Mouse (Mus musculus): ENCODE data around the gene Spata25. TPM values are rescaled to one million over a fixed set of nuclear protein-coding genes. Genes with fewer than 3 reads are reported as not detected.

Spata25 gene
- polyA plus RNA-seq, 1 experiment from 2014 or later, result not detected

DNA sequence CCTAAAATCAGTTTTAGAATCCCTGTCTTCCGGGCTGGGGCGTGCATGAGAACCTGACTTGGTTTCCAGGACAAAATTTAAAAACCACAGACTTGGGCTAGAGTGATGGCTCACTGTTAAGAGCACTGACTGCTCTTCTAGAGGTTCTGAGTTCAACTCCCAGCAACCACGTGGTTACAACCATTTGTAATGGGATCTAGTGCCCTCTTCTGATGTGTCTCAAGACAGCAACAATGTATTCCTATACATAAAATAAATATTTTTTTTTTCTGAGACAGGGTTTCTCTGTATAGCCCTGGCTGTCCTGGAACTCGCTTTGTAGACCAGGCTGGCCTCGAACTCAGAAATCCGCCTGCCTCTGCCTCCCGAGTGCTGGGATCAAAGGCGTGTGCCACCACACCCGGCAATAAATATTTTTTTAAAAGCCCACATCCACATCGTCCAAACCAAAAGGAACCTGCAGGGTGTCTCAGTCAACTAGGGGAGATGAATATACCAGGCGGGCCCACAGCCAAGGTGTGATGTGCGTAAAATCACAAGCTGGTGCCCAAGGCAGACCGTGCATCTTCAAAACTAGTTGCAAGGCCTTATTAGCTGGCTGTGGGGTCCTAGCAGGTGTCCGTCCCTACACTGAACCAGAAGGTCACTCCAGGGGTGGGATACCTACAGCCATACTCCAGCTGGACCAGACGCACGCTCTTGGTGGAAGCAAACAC lies 3.9 kb upstream of the Spata25 start:
- Histone ChIP-seq H3K4me2 (peak overlapping the region; percentile 98), H3K27ac (ENCODE audit: low read depth) (peak overlapping the region; percentile 95), H3K9ac (peak overlapping the region; percentile 72; the same call in 1 of the 2 replicates), H3K27me3 (ENCODE audit: insufficient read depth, low read length) (no peaks in the 10 kb centered on the region), H3K9me3 (ENCODE audit: low read depth, low read length) (no peaks in the 10 kb centered on the region), H3K4me3 (ENCODE audit: low read depth, low read length) (peak overlapping the region; percentile 73), H3K4me1 (ENCODE audit: insufficient read depth) (0 out of 2 replicates have a peak, but pooled peaks cover 2% of the 10 kb centered on the region), H3K36me3 (ENCODE audit: insufficient read depth) (peaks cover 36% of the 10 kb centered on the region)
- TF ChIP-seq CTCF (IDR thresholded peaks at IDR 0.05; ENCODE audit: low read depth), result no peak; the same call in 1 of the 2 replicates
- 57% methylated on average over 16 of the region's 16 CpGs for WGBS
- ATAC-seq (ENCODE audit: insufficient read depth) (no peak), DNase-seq (no peak)

DNA sequence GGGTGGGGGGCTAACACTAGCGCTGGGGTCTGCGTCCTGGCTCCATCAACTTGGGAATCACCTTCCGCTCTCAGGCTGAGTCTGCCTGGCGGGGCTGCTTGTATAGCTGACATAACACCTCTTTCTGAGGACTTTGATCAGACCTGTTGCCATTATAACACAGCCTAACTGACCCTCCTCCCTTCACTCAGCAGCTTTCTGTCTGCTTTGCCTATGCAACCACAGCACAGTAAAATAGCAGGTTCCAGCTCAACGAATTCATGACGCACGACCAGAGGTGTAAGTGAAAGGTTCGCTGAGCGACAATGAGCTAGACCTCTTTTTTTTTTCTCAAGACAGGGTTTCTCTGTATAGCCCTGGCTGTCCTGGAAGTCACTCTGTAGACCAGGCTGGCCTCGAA lies 2.7 kb upstream of the Spata25 start:
- 81% methylated on average over 10 of the region's 10 CpGs for WGBS
- no peaks in the 10 kb centered on the region for H3K9me3 ChIP-seq (ENCODE audit: low read depth, low read length)
- DNase-seq (no peak), ATAC-seq (ENCODE audit: insufficient read depth) (no peak)
- no peak overlapping the region for H3K9ac ChIP-seq
- no peaks in the 10 kb centered on the region for H3K27me3 ChIP-seq (ENCODE audit: insufficient read depth, low read length)
- H3K4me1 ChIP-seq (ENCODE audit: insufficient read depth), result 0 out of 2 replicates have a peak, but pooled peaks cover 2% of the 10 kb centered on the region
- peaks cover 37% of the 10 kb centered on the region for H3K36me3 ChIP-seq (ENCODE audit: insufficient read depth)
- H3K4me3 ChIP-seq (ENCODE audit: low read depth, low read length), result no peak overlapping the region
- no peak overlapping the region for H3K4me2 ChIP-seq
- TF ChIP-seq CTCF (IDR thresholded peaks at IDR 0.05; ENCODE audit: low read depth), result no peak
- no peak overlapping the region for H3K27ac ChIP-seq (ENCODE audit: low read depth)

DNA sequence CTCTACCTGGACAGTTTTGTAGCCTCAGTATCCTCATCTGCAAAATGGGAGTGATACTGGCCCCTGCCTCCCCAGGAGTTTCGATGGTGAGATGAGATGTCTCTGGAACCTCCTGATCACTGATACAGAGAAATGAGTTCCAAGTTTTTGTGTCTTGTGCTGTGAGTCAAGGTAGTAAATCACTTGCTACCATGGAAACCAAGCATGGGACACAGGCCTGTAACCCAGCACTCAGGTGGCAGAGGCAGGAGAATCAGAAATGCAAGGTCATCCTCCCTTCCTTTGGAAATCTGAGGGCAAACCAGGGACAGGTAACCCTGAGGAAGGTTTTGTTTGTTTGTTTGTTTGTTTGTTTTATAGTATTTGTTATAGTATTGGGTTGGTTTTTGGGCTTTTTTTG lies 753 bp upstream of the Spata25 start:
- Histone ChIP-seq H3K4me1 (ENCODE audit: insufficient read depth) (0 out of 2 replicates have a peak, but pooled peaks cover 2% of the 10 kb centered on the region), H3K9me3 (ENCODE audit: low read depth, low read length) (no peaks in the 10 kb centered on the region), H3K27me3 (ENCODE audit: insufficient read depth, low read length) (no peaks in the 10 kb centered on the region), H3K4me3 (ENCODE audit: low read depth, low read length) (no peak overlapping the region), H3K36me3 (ENCODE audit: insufficient read depth) (peaks cover 48% of the 10 kb centered on the region), H3K9ac (no peak overlapping the region), H3K4me2 (no peak overlapping the region), H3K27ac (ENCODE audit: low read depth) (no peak overlapping the region)
- 86% methylated on average over 1 of the region's 1 CpGs for WGBS
- no peak for TF ChIP-seq CTCF (IDR thresholded peaks at IDR 0.05; ENCODE audit: low read depth)
- ATAC-seq (ENCODE audit: insufficient read depth) (no peak), DNase-seq (no peak)

DNA sequence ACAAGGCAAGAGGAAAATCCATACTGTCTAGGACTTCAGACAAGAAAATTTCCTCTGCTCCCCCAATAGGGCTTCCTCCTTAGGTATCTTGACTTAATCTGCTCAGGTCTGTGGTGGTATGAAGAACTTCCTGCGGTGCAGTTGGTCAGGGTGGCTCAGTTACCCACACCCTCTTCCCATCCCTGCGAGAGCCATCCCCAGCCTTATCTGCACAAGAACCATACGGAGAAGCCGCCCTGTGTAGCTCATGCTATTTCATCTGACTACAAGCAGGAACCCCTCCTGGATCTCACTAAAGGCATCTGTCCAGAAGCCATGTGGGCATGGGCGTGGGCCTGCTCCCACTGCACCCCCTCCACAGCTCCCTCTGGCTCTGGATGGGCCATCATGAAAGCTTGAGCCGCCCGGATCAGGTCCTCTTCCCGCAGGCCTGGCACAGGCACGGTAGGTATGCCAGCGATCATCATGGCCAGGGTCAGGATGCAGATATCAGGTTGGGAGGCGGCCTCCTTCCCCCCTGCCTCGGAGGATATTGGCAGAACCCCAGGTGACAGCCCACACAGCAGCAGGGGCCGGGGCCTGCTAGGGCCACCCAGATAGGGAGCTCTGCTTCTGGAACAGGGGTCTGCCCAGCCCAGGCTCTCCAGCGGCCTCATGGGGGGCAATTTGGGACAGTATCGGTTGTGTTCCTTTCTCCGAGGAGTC lies 1.0 kb downstream of the Spata25 start:
- no peaks in the 10 kb centered on the region for H3K9me3 ChIP-seq (ENCODE audit: low read depth, low read length)
- 0 out of 2 replicates have a peak, but pooled peaks cover under 1% of the 10 kb centered on the region for H3K4me1 ChIP-seq (ENCODE audit: insufficient read depth)
- DNase-seq (no peak), ATAC-seq (ENCODE audit: insufficient read depth) (no peak)
- WGBS, result 88% methylated on average over 16 of the region's 16 CpGs
- H3K4me2 ChIP-seq, result no peak overlapping the region
- no peak overlapping the region for H3K4me3 ChIP-seq (ENCODE audit: low read depth, low read length)
- no peak overlapping the region for H3K27ac ChIP-seq (ENCODE audit: low read depth)
- H3K36me3 ChIP-seq (ENCODE audit: insufficient read depth), result peaks cover 48% of the 10 kb centered on the region
- TF ChIP-seq CTCF (IDR thresholded peaks at IDR 0.05; ENCODE audit: low read depth), result no peak
- H3K9ac ChIP-seq, result no peak overlapping the region
- H3K27me3 ChIP-seq (ENCODE audit: insufficient read depth, low read length), result no peaks in the 10 kb centered on the region

DNA sequence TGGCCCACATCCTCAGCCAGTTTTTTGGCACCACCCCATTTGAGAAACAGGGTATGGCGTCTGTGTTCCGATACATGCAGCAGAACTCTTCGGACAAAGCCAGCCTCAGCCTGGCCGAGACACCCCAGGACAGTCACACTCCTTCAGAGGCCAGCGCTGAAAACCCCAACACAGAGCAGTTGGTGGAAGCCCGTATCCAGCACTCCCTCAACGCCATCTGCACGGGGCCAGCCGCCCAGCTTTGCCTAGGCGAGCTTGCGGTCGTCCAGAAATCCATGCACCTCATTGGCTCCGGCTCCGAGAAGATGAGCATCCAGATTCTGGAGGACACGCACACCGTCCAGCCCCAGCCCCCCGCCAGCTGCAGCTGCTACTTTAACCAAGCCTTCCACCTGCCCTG lies 2.8 kb downstream of the Spata25 start:
- Histone ChIP-seq H3K27me3 (ENCODE audit: insufficient read depth, low read length) (no peaks in the 10 kb centered on the region), H3K4me1 (ENCODE audit: insufficient read depth) (no peaks in the 10 kb centered on the region), H3K4me3 (ENCODE audit: low read depth, low read length) (no peak overlapping the region), H3K9me3 (ENCODE audit: low read depth, low read length) (no peaks in the 10 kb centered on the region), H3K27ac (ENCODE audit: low read depth) (no peak overlapping the region), H3K4me2 (no peak overlapping the region), H3K36me3 (ENCODE audit: insufficient read depth) (peaks cover 48% of the 10 kb centered on the region), H3K9ac (no peak overlapping the region)
- WGBS, result 93% methylated on average over 17 of the region's 17 CpGs
- no peak for TF ChIP-seq CTCF (IDR thresholded peaks at IDR 0.05; ENCODE audit: low read depth)
- DNase-seq (no peak), ATAC-seq (ENCODE audit: insufficient read depth) (no peak)

DNA sequence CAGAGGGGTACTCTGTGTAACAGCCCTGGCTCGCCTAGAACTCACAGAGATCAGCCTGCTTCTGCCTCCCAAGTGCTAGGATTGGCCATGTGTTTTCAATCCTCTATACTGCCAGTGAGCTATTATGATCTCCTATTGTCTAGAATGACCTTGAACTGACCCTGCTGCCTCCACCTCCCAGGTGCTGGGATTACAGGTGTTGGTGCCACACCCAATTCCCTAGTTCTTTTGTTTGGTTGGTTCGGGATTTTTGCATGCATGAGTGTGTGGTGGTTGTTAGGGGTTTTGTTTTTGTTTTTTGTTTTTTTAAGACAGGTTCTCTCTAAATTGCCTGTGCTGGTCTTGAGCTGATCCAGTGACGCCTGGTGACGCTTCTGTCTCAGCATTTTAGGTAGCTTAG lies 4.4 kb downstream of the Spata25 start:
- Histone ChIP-seq H3K27ac (ENCODE audit: low read depth) (no peak overlapping the region), H3K36me3 (ENCODE audit: insufficient read depth) (peaks cover 46% of the 10 kb centered on the region), H3K9ac (no peak overlapping the region), H3K4me2 (peak overlapping the region; percentile 72), H3K4me1 (ENCODE audit: insufficient read depth) (no peaks in the 10 kb centered on the region), H3K27me3 (ENCODE audit: insufficient read depth, low read length) (no peaks in the 10 kb centered on the region), H3K9me3 (ENCODE audit: low read depth, low read length) (no peaks in the 10 kb centered on the region), H3K4me3 (ENCODE audit: low read depth, low read length) (peak overlapping the region; percentile 80; the same call in 1 of the 2 replicates)
- ATAC-seq (ENCODE audit: insufficient read depth) (no peak), DNase-seq (no peak)
- TF ChIP-seq CTCF (IDR thresholded peaks at IDR 0.05; ENCODE audit: low read depth), result no peak
- 92% methylated on average over 4 of the region's 4 CpGs for WGBS

DNA sequence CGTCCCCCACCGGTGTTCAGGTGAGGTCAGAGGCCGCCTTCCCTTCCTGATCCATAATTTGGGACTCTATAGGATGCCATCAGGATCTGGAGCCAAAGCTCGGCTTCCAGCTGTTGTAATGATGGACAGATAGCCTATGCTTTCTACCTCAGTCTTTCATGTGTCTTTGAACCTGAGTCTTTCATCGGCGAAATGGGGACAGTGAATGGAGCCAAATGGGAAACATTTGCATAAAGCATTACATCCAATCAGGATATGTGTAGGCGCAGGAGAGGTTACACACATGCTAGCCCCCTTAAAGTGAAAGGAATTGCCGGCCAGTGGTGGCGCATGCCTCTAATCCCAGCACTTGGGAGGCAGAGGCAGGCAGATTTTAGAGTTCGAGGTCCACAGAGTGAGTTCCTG lies 5.2 kb downstream of the Spata25 start:
- H3K9ac ChIP-seq, result peak overlapping the region; percentile 63
- peak overlapping the region; percentile 72 for H3K4me2 ChIP-seq
- TF ChIP-seq CTCF (IDR thresholded peaks at IDR 0.05; ENCODE audit: low read depth), result peak; percentile 45
- DNase-seq, result peak; percentile 76
- peak; percentile 77 for ATAC-seq (ENCODE audit: insufficient read depth)
- 2% methylated on average over 10 of the region's 10 CpGs for WGBS
- no peaks in the 10 kb centered on the region for H3K27me3 ChIP-seq (ENCODE audit: insufficient read depth, low read length)
- peaks cover under 1% of the 10 kb centered on the region; the same call in 1 of the 2 replicates for H3K4me1 ChIP-seq (ENCODE audit: insufficient read depth)
- H3K9me3 ChIP-seq (ENCODE audit: low read depth, low read length), result no peaks in the 10 kb centered on the region
- H3K4me3 ChIP-seq (ENCODE audit: low read depth, low read length), result peak overlapping the region; percentile 80
- H3K36me3 ChIP-seq (ENCODE audit: insufficient read depth), result peaks cover 38% of the 10 kb centered on the region
- peak overlapping the region; percentile 87 for H3K27ac ChIP-seq (ENCODE audit: low read depth)
